Mouse (Mus musculus) cerebellum, adult 2 months (tissue): ENCODE results near the gene Ptprb. TPM values are rescaled to one million over a fixed set of nuclear protein-coding genes. Genes with fewer than 3 reads are reported as not detected.

Source experiments
- DNase-seq, 2 experiments: peaks; one replicate each; pipeline ENCODE4 v3.0.0; 2021
- H3K27ac ChIP-seq: fragments of 200-500 bp; 2 replicates; pipeline ENCODE4 v1.5.1; 2012; ENCODE audit warnings: low read length, control low read depth, inconsistent platforms; ENCODE audit not compliant: insufficient read depth
- H3K27me3 ChIP-seq: fragments of 200-500 bp; 2 replicates; pipeline ENCODE4 v1.6.1; 2012; ENCODE audit warnings: inconsistent platforms, mild to moderate bottlenecking, low read length, moderate library complexity; ENCODE audit not compliant: control insufficient read depth, insufficient read depth
- H3K4me1 ChIP-seq: fragments of 200-500 bp; 2 replicates; pipeline ENCODE4 v1.6.1; 2011; ENCODE audit warnings: low read length; ENCODE audit not compliant: control insufficient read depth, insufficient read depth
- H3K4me3 ChIP-seq: fragments of 200-500 bp; replicated peaks from 2 replicates; pipeline ENCODE3; 2011; ENCODE audit warnings: mild to moderate bottlenecking, low read depth, low read length, control low read depth; ENCODE audit not compliant: insufficient read depth
- CTCF ChIP-seq: fragments of 200-500 bp; IDR thresholded peaks from 2 replicates; pipeline ENCODE4 v1.5.1; 2011; ENCODE audit warnings: low read depth, mild to moderate bottlenecking, control low read depth, low read length, moderate library complexity, borderline replicate concordance; ENCODE audit not compliant: insufficient read depth
- POLR2A ChIP-seq: fragments of 200-500 bp; IDR thresholded peaks from 2 replicates; pipeline ENCODE4 v1.6.1; 2011; ENCODE audit warnings: low read length, control low read depth, borderline replicate concordance; ENCODE audit not compliant: insufficient read depth
- WGBS: fragments of 180-500 bp; shearing (Covaris S2); methylation state at CpG from one replicate; pipeline ENCODE4 v1.1.7; 2018; 5-methylcytosine and 5-hydroxymethylcytosine counted together
- polyA plus RNA-seq: library from polyadenylated mRNA; depleted of rRNA; stranded (reverse); fragments of >200 nt; gene quantifications from 2 replicates; pipeline ENCODE4 v1.2.3, GENCODE M21; 2012; rRNA removed

Ptprb gene
- polyA plus RNA-seq, 1 experiment, result 8.4 TPM

DNA sequence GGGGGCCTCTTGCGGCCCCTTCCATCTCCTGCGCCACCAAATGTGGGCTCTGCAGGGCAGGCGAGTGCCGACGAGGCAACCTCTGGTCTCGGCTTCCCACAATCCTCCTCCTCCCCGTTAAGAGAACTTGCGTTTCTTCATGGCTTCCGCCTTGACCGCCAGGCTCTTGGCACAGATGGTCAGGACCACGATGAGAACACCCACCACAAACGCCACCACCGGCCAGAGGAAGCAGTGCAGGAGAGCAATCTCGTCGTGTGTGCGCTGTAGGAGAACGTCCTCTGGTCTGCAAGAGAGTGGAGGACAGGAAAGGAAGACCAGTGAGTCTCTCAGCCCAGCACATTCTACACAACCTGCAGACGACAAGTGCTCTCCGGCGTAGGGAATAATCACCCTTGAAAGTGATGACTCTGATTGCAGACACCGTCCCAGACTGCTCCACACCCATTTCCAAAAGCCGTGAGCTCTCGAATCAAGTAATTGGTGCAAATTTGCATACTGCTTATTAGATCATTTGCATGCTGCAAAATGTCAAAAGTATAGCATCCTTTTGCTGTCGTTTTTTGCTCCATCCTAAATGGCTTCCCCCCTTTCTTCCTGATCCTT lies 142.9 kb downstream of the Ptprb start:
- Histone ChIP-seq H3K27ac (no peak overlapping the region), H3K4me1 (no peaks in the 10 kb centered on the region), H3K27me3 (no peaks in the 10 kb centered on the region), H3K4me3 (no peak overlapping the region)
- TF ChIP-seq POLR2A, result no peak
- no peak for TF ChIP-seq CTCF
- WGBS, result 78% methylated on average over 24 of the region's 24 CpGs
- DNase-seq, result no peak

DNA sequence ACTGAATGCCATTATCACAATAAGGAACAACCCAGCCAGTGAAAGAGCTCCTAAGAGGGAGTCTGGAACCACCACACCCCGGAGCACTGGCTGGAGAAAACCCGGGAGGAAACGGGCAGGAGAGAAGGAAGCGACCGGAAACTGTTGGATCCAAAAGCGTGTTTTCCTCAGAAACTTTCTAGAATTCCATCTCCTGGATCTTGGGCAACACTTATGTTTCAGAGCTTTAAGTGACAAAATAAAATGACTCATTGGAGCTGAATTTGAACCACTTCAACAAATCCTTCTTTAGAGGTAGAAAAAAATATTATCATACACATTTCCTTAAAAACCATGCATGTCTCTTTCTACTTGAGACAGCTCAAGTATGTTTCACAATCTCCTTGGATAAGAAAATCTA lies 145.7 kb downstream of the Ptprb start:
- H3K27ac ChIP-seq, result no peak overlapping the region
- H3K27me3 ChIP-seq, result no peaks in the 10 kb centered on the region
- H3K4me3 ChIP-seq, result no peak overlapping the region
- no peak for DNase-seq
- WGBS, result 67% methylated on average over 6 of the region's 6 CpGs
- TF ChIP-seq CTCF, result no peak
- TF ChIP-seq POLR2A, result no peak
- no peaks in the 10 kb centered on the region for H3K4me1 ChIP-seq

DNA sequence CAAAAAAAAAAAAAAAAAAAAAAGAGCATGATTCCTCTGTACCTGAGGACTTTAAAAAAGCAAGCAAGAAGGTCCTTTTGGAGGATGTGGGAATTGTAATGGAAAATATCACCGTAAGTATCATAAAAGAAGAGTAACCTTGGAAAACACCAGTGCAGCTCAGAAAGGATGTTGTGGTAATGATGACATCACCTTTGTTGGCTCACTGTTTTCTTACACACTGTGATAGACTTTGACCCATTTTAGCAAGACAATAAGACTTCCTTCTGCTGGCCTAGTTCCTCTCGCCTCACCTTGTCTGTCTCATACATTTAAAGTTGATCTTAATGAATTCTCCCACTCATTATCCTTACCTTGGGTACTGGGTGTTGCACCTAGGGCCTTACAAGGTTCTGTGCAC lies 147.2 kb downstream of the Ptprb start:
- H3K27me3 ChIP-seq, result no peaks in the 10 kb centered on the region
- no peak overlapping the region for H3K4me3 ChIP-seq
- no peak overlapping the region for H3K27ac ChIP-seq
- H3K4me1 ChIP-seq, result no peaks in the 10 kb centered on the region
- 80% methylated on average over 2 of the region's 2 CpGs for WGBS
- no peak for DNase-seq
- TF ChIP-seq CTCF (no peak), POLR2A (no peak)

DNA sequence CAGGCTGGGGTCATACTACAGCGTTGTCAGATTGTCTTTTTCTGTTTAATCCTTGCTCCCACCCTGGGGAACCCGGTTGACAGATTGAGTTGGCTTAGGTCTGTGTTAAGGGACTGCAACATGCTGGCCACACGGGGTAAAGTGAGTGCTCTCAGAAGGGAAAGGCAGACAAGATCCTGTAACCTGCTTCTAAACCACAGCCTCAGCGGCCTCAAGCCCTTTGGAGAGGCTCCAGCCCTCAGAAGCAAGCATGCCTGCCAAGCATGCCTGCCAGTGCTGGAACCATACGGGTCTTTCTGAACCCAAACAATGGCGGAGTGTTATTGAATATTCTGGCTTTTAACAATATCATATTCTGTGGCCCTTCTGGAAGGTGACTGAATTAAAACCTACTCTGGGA lies 149.6 kb downstream of the Ptprb start:
- Histone ChIP-seq H3K27ac (peak overlapping the region; percentile 44; the same call in 1 of the 2 replicates), H3K4me3 (no peak overlapping the region), H3K4me1 (no peaks in the 10 kb centered on the region), H3K27me3 (no peaks in the 10 kb centered on the region)
- TF ChIP-seq POLR2A, result no peak
- TF ChIP-seq CTCF, result no peak
- peak; percentile 42 to 69 for DNase-seq
- WGBS, result 18% methylated on average over 6 of the region's 6 CpGs

DNA sequence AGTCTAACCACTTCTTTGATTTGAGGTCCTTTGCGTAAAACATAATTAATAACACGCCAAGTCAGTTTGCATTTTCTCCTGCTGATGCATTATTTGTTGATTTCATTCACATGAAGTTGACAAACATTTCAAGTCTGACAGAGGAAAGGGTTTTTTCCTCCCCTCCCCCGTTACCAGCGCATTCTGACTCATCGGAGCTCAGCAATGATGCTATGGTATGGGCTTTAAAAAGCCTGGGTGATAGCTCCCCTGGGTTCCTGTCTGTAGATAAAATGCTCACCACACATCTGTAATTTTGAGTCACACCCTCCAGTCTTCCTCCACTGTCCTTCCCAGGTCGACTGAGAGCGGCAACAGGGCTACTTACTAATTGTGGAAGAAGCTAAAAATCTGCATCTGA lies 150.9 kb downstream of the Ptprb start:
- H3K4me3 ChIP-seq, result no peak overlapping the region
- H3K27ac ChIP-seq, result no peak overlapping the region
- no peaks in the 10 kb centered on the region for H3K4me1 ChIP-seq
- WGBS, result 87% methylated on average over 7 of the region's 7 CpGs
- no peaks in the 10 kb centered on the region for H3K27me3 ChIP-seq
- no peak for TF ChIP-seq CTCF
- DNase-seq, result no peak

DNA sequence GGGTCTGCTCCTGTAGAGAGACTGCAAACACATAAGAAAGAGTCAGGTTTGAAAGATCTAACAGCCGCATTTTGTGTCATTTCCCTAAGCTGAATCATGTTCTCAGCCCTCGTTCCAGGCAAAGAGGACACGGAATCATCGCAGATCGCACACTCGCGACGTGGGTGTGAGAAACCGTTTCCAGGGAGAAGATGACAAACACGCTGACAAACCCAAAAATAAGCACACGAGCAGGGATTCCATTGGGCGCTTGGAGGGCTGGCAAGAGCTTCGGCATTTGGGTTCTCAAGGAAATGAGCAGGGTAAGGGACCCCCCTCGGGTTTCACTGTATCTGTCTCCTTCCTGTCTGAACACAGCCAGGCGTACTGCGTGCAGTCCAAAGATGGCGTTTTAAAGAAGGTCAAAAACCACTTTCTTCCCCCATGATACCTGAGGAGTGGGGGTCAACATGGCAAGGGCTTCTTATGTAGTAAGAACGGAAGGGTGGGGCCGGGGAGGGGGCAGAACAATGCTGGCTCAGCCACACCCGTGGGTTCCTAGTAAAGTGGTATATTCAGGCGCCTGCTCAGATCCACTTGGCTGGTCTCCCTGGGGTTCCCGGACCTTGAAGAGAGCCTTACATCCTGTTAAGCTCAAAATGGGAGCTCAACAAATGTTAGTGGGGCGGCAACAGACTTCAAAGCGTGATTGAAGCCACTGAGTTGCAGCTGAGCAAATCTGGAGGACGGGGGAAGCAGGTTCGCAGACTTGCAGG lies 152.9 kb downstream of the Ptprb start:
- H3K27me3 ChIP-seq, result no peaks in the 10 kb centered on the region
- TF ChIP-seq POLR2A (no peak), CTCF (no peak)
- no peak for DNase-seq
- 95% methylated on average over 26 of the region's 26 CpGs for WGBS
- no peak overlapping the region for H3K4me3 ChIP-seq
- H3K27ac ChIP-seq, result no peak overlapping the region
- no peaks in the 10 kb centered on the region; the same call in 1 of the 2 replicates for H3K4me1 ChIP-seq

DNA sequence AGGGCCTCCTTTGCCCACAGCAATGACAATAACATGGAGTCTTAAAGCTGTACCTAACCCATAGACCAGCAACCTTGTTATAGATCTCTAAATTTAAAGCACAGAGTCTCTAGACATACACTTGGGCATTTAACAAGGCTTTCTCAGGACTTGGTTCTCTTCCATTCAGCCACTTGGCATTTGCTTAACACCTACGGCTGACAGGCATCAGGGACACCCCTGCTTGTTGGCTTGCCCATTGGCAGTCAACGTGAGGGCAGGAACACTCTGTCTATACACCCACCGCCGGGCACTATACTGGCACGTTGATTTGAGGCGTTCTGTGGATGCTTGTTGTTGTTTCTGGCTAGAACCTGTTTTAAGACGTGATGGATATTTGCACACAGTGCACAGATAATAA lies 157.1 kb downstream of the Ptprb start:
- H3K4me3 ChIP-seq, result no peak overlapping the region
- no peak for TF ChIP-seq POLR2A
- TF ChIP-seq CTCF, result no peak
- no peak overlapping the region for H3K27ac ChIP-seq
- H3K27me3 ChIP-seq, result no peaks in the 10 kb centered on the region
- DNase-seq, result peak in 1 of 2 experiments; percentile 14
- peaks cover 4% of the 10 kb centered on the region; the same call in 1 of the 2 replicates for H3K4me1 ChIP-seq
- 32% methylated on average over 7 of the region's 7 CpGs for WGBS

DNA sequence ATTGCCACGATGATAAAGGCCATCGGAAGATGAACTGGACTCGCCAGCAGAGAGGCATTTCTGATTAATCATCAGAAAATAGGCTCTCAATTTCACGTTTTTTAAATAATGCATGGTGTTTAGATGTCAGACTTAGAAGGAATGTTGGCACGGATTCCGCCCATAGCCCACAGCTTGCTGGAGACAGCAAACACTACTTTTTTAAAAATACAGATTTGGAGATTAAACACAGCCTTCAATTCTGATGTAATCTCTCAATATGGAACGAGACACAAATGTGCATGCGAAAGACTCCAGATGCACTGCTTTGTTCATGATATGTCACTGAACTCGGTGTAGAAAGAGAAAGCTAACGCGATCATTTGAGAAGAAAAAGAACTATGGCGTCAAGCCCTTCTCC lies 160.1 kb downstream of the Ptprb start:
- Histone ChIP-seq H3K4me3 (no peak overlapping the region), H3K27me3 (no peaks in the 10 kb centered on the region), H3K27ac (no peak overlapping the region), H3K4me1 (peaks cover 4% of the 10 kb centered on the region; the same call in 1 of the 2 replicates)
- TF ChIP-seq CTCF, result no peak
- TF ChIP-seq POLR2A, result no peak
- DNase-seq, result no peak
- 89% methylated on average over 12 of the region's 12 CpGs for WGBS

Other genes starting within 250 kb of the Ptprb start
- not detected in 2 replicates for gene 4933416C03Rik, start 161.6 kb upstream of the Ptprb start, polyA plus RNA-seq
- 88.8 and 104 TPM in 2 replicates for gene Kcnmb4, start 198.4 kb downstream of the Ptprb start, polyA plus RNA-seq